ENCODE assay signal across 31 mouse cellular contexts in genomic region chr14:46736366-46736765, GRCm38 (mm10). TPM values are rescaled to one million over a fixed set of nuclear protein-coding genes. Genes with fewer than 3 reads are reported as not detected.
"Had no signal": no experiment of that assay in that cellular context is flagged by ENCODE, and none has a peak within 500 bp of the region (broad histone marks: within the 10 kb centered on the region; RNA-seq: fewer than 3 reads in every experiment).

No protein-coding gene starts in this region.

- H3K9ac ChIP-seq: heart, embryonic 12.5 days; heart, embryonic 13.5 days; heart, embryonic 15.5 days; hindbrain, embryonic 12.5 days; hindbrain, embryonic 13.5 days; hindbrain, embryonic 14.5 days; hindbrain, embryonic 15.5 days; intestine, embryonic 15.5 days; kidney, embryonic 15.5 days had no signal

- H3K4me1 ChIP-seq: heart, embryonic 12.5 days; heart, embryonic 13.5 days; heart, embryonic 15.5 days; hindbrain, embryonic 10.5 days; hindbrain, embryonic 12.5 days; hindbrain, embryonic 13.5 days; hindbrain, embryonic 15.5 days; intestine, embryonic 15.5 days; kidney, embryonic 15.5 days had no signal

- H3K27ac ChIP-seq: heart, embryonic 13.5 days; heart, embryonic 15.5 days; hindbrain, embryonic 10.5 days; hindbrain, embryonic 12.5 days; hindbrain, embryonic 13.5 days; hindbrain, embryonic 14.5 days; hindbrain, embryonic 15.5 days; hindbrain, postnatal 0 days; intestine, embryonic 15.5 days; kidney, embryonic 15.5 days; kidney, postnatal 0 days; layer of hippocampus, adult 2 months; left cerebral cortex, adult 2 months had no signal

- DNase-seq: heart, postnatal 10 days; heart, postnatal 14 days; heart, postnatal 36 days; heart, postnatal 4 days; kidney, adult 11 months; kidney, adult 18-20 months; kidney, adult 2 months; kidney, adult 8-10 months; kidney, adult 9 months; kidney, postnatal 10 days; kidney, postnatal 14 days; kidney, postnatal 25 days; kidney, postnatal 36 days; kidney, postnatal 4 days; layer of hippocampus, adult 9-11 months; layer of hippocampus, postnatal 36 days had no signal

- H3K36me3 ChIP-seq: heart, embryonic 12.5 days; heart, embryonic 13.5 days; heart, embryonic 15.5 days; hindbrain, embryonic 10.5 days; hindbrain, embryonic 12.5 days; hindbrain, embryonic 13.5 days; hindbrain, embryonic 15.5 days; intestine, embryonic 15.5 days; kidney, embryonic 15.5 days had no signal

- H3K4me3 ChIP-seq: heart, embryonic 12.5 days; heart, embryonic 13.5 days; heart, embryonic 15.5 days; hindbrain, embryonic 10.5 days; hindbrain, embryonic 12.5 days; hindbrain, embryonic 13.5 days; hindbrain, embryonic 15.5 days; intestine, embryonic 15.5 days; kidney, embryonic 15.5 days; layer of hippocampus, adult 2 months; left cerebral cortex, adult 2 months had no signal

- H3K27me3 ChIP-seq: heart, embryonic 12.5 days; heart, embryonic 13.5 days; heart, embryonic 15.5 days; hindbrain, embryonic 12.5 days; hindbrain, embryonic 13.5 days; hindbrain, embryonic 15.5 days; intestine, embryonic 15.5 days; kidney, embryonic 15.5 days had no signal

RNA-seq across cellular contexts. Expression of gene Cdkn3, which starts 24.0 kb away (rescaled TPM):
- total RNA-seq: layer of hippocampus, adult 18-20 months; layer of hippocampus, postnatal 36 days had no signal
